Mouse (Mus musculus): ENCODE measurements around the gene Gm38655. TPM values are rescaled to one million over a fixed set of nuclear protein-coding genes. Genes with fewer than 3 reads are reported as not detected.

The Gm38655 gene
- polyA plus RNA-seq, 1 experiment from 2014 or later, result 0.33 TPM

DNA sequence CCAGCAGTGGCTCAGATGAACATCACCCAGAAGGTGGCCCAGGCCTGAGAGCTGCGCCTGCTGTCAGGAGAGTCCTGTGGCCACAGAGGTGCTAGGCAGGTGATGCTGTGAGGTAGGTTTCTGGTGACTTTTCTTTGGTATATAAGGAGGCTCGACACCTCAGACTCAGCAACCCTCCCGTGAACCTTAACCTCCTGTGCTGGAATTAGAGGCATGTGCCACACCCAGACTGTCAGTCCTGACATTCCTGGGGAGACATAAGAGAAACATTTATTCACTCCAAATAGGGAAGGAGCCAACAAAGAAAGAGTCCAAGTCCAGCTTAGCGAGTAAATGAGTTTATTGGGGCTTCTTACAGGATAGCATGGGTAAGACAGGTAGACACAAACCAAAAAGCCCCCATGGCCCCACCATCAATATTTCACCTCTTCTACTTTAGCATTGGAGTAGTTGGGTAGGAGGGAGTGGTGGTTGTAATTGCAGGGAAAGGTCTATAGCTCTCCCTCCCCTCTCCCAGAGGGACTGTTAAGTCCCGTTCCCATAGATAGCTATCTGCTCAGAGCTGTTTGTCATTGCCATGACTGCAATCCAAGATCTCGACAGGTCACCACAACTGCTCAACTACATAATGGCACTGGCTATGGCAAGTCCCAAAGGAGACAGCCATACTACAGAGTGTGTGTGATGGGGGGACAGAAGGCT lies 9.2 kb downstream of the Gm38655 start:
- Histone ChIP-seq H3K27me3 (no peaks in the 10 kb centered on the region), H3K9ac (no peak overlapping the region), H3K36me3 (no peaks in the 10 kb centered on the region), H3K4me3 (no peak overlapping the region), H3K4me2 (no peak overlapping the region), H3K9me3 (replicated peaks) (no peaks in the 10 kb centered on the region), H3K27ac (no peak overlapping the region), H3K4me1 (replicated peaks) (no peaks in the 10 kb centered on the region)
- 48% methylated on average over 6 of the region's 6 CpGs for WGBS
- no peak for ATAC-seq (replicated peaks; ENCODE audit: insufficient number of reproducible peaks, insufficient read depth, low FRiP score, low read depth)

DNA sequence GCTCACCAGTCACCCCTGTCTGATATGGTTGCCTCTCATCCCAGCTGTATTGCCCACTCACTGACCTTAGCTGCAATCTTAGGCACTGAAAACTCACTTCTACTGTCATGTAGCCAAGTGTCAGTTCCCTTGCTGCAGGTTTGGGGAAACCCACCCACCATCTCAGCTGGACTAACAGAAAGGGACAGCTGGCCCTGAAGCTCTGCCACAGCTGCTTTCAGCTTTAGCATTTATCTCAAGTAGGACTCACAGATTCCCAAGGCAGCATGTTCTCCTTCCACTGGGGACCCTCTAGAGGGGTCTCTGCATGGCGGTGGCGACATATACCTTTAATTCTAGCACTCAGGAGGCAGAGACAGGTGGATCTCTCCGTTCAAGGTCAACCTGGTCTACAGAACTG lies 10.5 kb downstream of the Gm38655 start:
- Histone ChIP-seq H3K9ac (no peak overlapping the region), H3K27ac (no peak overlapping the region), H3K9me3 (replicated peaks) (no peaks in the 10 kb centered on the region), H3K4me3 (no peak overlapping the region), H3K36me3 (peaks cover 8% of the 10 kb centered on the region; the same call in 1 of the 2 replicates), H3K4me2 (no peak overlapping the region), H3K27me3 (no peaks in the 10 kb centered on the region), H3K4me1 (replicated peaks) (no peaks in the 10 kb centered on the region)
- no peak for ATAC-seq (replicated peaks; ENCODE audit: insufficient number of reproducible peaks, insufficient read depth, low FRiP score, low read depth)
- 88% methylated on average over 3 of the region's 3 CpGs for WGBS

DNA sequence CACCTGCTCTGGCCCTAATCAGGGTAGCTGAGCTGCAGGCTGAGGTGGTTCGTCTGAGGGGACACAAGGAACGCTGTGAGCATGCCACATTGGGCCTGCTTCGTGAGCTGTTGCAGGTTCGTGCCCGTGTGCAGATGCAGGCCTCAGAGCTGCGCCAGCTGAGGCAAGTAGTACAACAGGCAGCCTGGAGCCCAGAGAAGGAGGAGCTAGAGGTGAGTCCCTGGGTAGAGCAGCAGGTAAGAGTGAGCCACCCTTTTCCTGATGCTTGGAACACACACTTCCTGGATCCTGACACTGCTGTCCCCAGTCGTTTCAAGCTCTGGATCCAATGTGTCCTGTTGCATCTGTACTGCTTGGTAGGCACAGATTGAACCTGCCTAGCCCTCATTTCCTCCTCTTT lies 11.9 kb downstream of the Gm38655 start:
- no peak overlapping the region for H3K9ac ChIP-seq
- WGBS, result 69% methylated on average over 7 of the region's 7 CpGs
- no peak overlapping the region for H3K4me3 ChIP-seq
- ATAC-seq (replicated peaks; ENCODE audit: insufficient number of reproducible peaks, insufficient read depth, low FRiP score, low read depth), result no peak
- no peak overlapping the region for H3K27ac ChIP-seq
- no peaks in the 10 kb centered on the region for H3K4me1 ChIP-seq (replicated peaks)
- H3K4me2 ChIP-seq, result no peak overlapping the region
- peaks cover 15% of the 10 kb centered on the region for H3K36me3 ChIP-seq
- H3K9me3 ChIP-seq (replicated peaks), result no peaks in the 10 kb centered on the region
- H3K27me3 ChIP-seq, result no peaks in the 10 kb centered on the region

DNA sequence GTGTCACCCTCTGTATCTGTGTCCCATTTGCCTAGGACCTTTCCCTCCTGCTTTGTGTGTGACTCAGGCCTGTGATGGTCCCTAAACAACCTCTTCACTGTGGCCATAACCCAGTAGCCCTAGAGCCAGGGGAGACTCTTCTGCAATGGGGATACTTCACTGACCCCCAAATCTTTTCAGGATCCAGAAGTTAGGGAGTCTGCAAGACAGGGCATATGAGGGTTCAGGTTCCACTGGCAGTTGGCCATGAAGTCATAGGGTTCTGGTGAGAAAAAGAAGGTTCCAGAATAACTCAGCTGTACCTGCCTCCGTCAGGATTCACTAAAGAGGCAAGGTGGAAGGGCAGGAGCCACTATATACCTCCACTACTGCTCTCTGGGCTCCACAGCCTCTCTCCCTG lies 13.1 kb downstream of the Gm38655 start, which contains the start of gene Ccdc154:
Gene Ccdc154, plus strand, starts transcription at position 301 of the 400 bp plus-strand sequence.
- WGBS, result 90% methylated on average over 1 of the region's 1 CpGs
- H3K9me3 ChIP-seq (replicated peaks), result no peaks in the 10 kb centered on the region
- no peak within 1 kb of the TSS for H3K4me2 ChIP-seq
- H3K36me3 ChIP-seq, result peaks cover 17% of the 10 kb centered on the region
- no peak within 1 kb of the TSS for H3K4me3 ChIP-seq
- no peaks in the 10 kb centered on the region for H3K4me1 ChIP-seq (replicated peaks)
- no peaks in the 10 kb centered on the region for H3K27me3 ChIP-seq
- H3K27ac ChIP-seq, result no peak within 1 kb of the TSS
- no peak for ATAC-seq (replicated peaks; ENCODE audit: insufficient number of reproducible peaks, insufficient read depth, low FRiP score, low read depth)
- H3K9ac ChIP-seq, result no peak within 1 kb of the TSS

DNA sequence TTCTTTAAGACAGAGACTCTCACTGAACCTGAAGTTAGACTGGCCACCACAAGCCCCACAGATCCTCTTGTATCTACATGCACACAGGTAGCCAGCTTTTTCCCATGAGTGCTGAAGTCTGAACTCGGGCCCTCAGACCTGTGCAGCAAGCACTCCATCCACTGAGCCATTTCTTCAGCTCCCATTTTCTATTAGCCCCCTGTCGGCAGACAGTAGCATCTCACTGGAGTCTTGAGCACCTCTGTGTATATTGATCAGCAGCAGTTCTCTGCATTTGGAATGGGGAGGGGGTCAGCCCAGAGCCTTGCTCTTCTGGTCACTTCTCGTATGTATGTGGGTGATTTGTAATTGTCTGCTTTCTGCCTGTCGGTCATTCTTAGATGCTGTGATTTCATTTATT lies 35.3 kb downstream of the Gm38655 start:
- H3K4me1 ChIP-seq (replicated peaks), result no peaks in the 10 kb centered on the region
- H3K9me3 ChIP-seq (replicated peaks), result no peaks in the 10 kb centered on the region
- no peak for ATAC-seq (replicated peaks; ENCODE audit: insufficient number of reproducible peaks, insufficient read depth, low FRiP score, low read depth)
- no peak overlapping the region for H3K4me2 ChIP-seq
- H3K9ac ChIP-seq, result no peak overlapping the region
- H3K27ac ChIP-seq, result no peak overlapping the region
- no peak overlapping the region for H3K4me3 ChIP-seq
- H3K27me3 ChIP-seq, result no peaks in the 10 kb centered on the region
- 69% methylated on average over 4 of the region's 4 CpGs for WGBS
- H3K36me3 ChIP-seq, result no peaks in the 10 kb centered on the region

DNA sequence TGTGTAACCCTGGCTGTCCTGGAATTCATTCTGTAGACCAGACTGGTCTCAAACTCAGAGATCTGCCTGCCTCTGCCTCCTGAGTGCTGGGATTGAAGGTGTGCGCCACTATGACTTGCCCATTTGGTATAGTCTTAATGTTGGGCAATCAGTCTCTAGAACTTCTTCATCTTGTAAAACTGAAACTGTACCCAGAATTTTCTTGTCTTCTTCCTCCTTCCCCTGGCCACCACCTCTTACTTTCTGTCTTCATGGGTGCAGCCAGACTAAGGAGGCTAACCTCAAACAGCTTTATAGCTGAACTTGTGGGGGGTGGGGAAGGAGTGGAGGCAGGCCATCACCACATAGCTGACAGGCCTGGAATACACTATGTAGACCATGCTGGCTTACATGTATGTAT lies 36.5 kb downstream of the Gm38655 start:
- Histone ChIP-seq H3K9ac (no peak overlapping the region), H3K27me3 (no peaks in the 10 kb centered on the region), H3K36me3 (no peaks in the 10 kb centered on the region), H3K4me2 (no peak overlapping the region), H3K4me1 (replicated peaks) (peaks cover 9% of the 10 kb centered on the region), H3K4me3 (no peak overlapping the region), H3K27ac (no peak overlapping the region), H3K9me3 (replicated peaks) (no peaks in the 10 kb centered on the region)
- ATAC-seq (replicated peaks; ENCODE audit: insufficient number of reproducible peaks, insufficient read depth, low FRiP score, low read depth), result no peak
- 93% methylated on average over 1 of the region's 1 CpGs for WGBS

DNA sequence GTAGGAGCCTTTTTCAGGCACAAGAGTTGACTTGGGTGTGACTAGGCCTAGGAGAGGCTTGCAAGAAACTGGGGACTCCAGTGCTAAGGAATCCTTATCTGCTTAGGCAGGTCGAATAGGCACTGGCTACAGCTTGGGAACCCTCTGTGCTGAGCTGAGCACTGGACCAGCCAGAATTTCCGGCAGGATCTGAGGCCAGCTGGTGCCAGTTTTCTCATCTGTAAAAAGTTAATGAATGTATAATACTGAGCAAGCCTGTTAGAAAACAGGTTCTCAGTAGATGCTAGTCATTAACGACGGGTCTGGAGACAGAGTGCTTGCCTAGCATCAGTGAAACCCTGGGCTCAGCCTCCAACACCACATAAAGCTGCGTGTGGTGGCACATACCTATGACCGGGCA lies 39.6 kb downstream of the Gm38655 start:
- no peaks in the 10 kb centered on the region for H3K36me3 ChIP-seq
- H3K27ac ChIP-seq, result no peak overlapping the region
- H3K27me3 ChIP-seq, result no peaks in the 10 kb centered on the region
- peaks cover 11% of the 10 kb centered on the region for H3K4me1 ChIP-seq (replicated peaks)
- 88% methylated on average over 6 of the region's 6 CpGs for WGBS
- no peak overlapping the region for H3K4me2 ChIP-seq
- H3K9me3 ChIP-seq (replicated peaks), result no peaks in the 10 kb centered on the region
- no peak overlapping the region for H3K9ac ChIP-seq
- no peak overlapping the region for H3K4me3 ChIP-seq
- ATAC-seq (replicated peaks; ENCODE audit: insufficient number of reproducible peaks, insufficient read depth, low FRiP score, low read depth), result no peak

DNA sequence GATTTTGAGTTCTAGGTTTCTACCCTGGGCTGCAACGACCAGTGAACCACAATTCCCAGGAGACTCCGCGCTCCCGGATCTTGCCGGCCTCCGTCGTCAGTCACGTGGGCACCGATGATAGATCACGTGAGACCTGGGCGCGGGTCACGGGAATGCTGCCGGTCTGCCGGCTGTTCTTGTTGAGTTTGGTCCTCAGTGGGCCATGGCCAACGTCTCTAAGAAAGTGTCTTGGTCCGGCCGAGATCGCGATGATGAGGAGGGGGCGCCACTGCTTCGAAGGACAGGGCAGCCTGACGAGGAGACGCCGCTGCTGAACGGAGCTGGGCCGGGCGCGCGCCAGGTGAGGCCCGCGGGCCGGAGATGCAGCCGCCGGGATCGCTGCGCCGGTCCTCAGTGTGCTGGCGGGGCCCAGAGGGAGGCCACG lies 42.0 kb downstream of the Gm38655 start, which contains the start of gene Clcn7:
Gene Clcn7, plus strand, starts transcription at position 117 of the 424 bp plus-strand sequence.
- ATAC-seq (replicated peaks; ENCODE audit: insufficient number of reproducible peaks, insufficient read depth, low FRiP score, low read depth), result peak; percentile 90
- Histone ChIP-seq H3K4me1 (replicated peaks) (peaks cover 11% of the 10 kb centered on the region), H3K27me3 (no peaks in the 10 kb centered on the region), H3K27ac (0 out of 2 replicates have a peak within 1 kb of the TSS, but pooled peaks have one; percentile 1), H3K9ac (peak within 1 kb of the TSS; percentile 71), H3K4me3 (peak within 1 kb of the TSS; percentile 69), H3K36me3 (no peaks in the 10 kb centered on the region), H3K9me3 (replicated peaks) (no peaks in the 10 kb centered on the region), H3K4me2 (peak within 1 kb of the TSS; percentile 67)
- WGBS, result under 1% methylated on average over 40 of the region's 40 CpGs

DNA sequence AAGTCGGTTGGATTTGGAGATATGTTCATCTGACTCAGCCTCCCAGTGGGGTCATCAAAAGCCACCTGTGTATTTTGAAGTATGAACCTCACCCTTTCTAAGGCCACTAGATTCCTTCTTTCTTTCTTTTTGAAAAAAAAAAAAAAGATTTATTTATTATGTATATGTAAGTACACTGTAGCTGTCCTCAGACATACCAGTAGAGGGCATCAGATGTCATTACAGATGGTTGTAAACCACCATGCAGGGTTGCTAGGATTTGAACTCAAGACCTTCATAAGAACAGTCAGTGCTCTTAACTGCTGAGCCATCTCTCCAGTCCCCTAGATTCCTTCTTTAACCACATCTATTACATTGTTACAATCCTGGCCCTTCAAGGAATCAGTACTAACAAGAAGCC lies 45.2 kb downstream of the Gm38655 start:
- ATAC-seq (replicated peaks; ENCODE audit: insufficient number of reproducible peaks, insufficient read depth, low FRiP score, low read depth), result no peak
- peaks cover 17% of the 10 kb centered on the region for H3K4me1 ChIP-seq (replicated peaks)

DNA sequence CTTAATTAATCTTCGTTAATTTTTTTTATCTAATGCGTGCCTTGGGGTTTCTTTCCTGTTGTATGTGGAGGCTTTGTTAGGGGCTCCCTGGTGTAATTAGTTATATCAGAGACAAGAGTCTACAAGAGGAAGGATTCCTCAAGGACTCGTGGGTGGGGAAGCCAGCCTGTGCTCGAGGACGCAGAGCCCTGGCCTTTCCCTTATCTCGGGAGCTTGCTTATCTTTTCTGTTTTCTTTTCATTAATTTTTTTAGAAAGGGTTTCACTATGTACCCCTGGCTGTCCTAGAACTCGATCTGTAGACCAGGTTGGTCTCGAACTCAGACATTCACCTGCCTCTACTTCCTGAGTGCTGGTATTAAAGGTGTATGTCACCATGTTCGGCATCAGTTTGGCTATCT lies 47.6 kb downstream of the Gm38655 start:
- no peak overlapping the region for H3K4me2 ChIP-seq
- no peak overlapping the region for H3K9ac ChIP-seq

More for the DNA sequence above, 45.2 kb downstream of the Gm38655 start:
- no peak overlapping the region for H3K4me2 ChIP-seq
- no peaks in the 10 kb centered on the region for H3K27me3 ChIP-seq
- no peak overlapping the region for H3K9ac ChIP-seq
- H3K4me3 ChIP-seq, result no peak overlapping the region
- 86% methylated on average over 1 of the region's 1 CpGs for WGBS
- H3K36me3 ChIP-seq, result no peaks in the 10 kb centered on the region
- no peaks in the 10 kb centered on the region for H3K9me3 ChIP-seq (replicated peaks)
- H3K27ac ChIP-seq, result no peak overlapping the region

DNA sequence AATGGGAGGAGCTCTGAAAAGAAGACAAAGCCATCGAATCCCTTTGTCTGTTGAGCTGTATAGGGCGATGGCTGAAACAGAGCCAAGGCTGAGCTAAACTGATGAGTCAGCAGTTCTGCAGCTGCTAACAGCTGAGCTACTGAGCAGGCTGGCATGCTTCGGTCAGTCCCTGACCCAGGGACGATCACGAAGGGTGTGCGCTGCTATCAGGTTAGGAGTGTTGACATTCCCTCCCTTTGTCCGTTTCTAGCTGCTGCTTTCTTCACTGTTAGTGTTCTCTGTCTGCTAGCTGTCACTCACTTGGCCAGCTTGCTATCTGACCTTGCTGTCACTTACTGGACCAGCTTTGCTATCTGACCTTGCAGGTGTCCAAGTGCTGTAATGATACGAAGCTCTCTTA lies 48.2 kb downstream of the Gm38655 start:
- H3K4me3 ChIP-seq, result no peak overlapping the region
- H3K9ac ChIP-seq, result no peak overlapping the region
- no peaks in the 10 kb centered on the region for H3K36me3 ChIP-seq
- H3K27ac ChIP-seq, result no peak overlapping the region
- H3K4me2 ChIP-seq, result no peak overlapping the region
- no peaks in the 10 kb centered on the region for H3K9me3 ChIP-seq (replicated peaks)
- 0 out of 2 replicates have a peak, but pooled peaks cover 6% of the 10 kb centered on the region for H3K27me3 ChIP-seq
- peak; percentile 55; the same call in 1 of the 2 replicates for ATAC-seq (replicated peaks; ENCODE audit: insufficient number of reproducible peaks, insufficient read depth, low FRiP score, low read depth)
- 17% methylated on average over 8 of the region's 8 CpGs for WGBS
- H3K4me1 ChIP-seq (replicated peaks), result peaks cover 6% of the 10 kb centered on the region

More for the DNA sequence above, 47.6 kb downstream of the Gm38655 start:
- H3K4me3 ChIP-seq, result no peak overlapping the region
- H3K27me3 ChIP-seq, result 0 out of 2 replicates have a peak, but pooled peaks cover 6% of the 10 kb centered on the region
- H3K27ac ChIP-seq, result no peak overlapping the region
- H3K4me1 ChIP-seq (replicated peaks), result peaks cover 6% of the 10 kb centered on the region
- no peaks in the 10 kb centered on the region for H3K9me3 ChIP-seq (replicated peaks)
- ATAC-seq (replicated peaks; ENCODE audit: insufficient number of reproducible peaks, insufficient read depth, low FRiP score, low read depth), result no peak
- H3K36me3 ChIP-seq, result no peaks in the 10 kb centered on the region
- WGBS, result 40% methylated on average over 9 of the region's 9 CpGs
